Mouse (Mus musculus) kidney, adult 2 months (tissue): Measurements from ENCODE around the gene Doc2g. TPM values are rescaled to one million over a fixed set of nuclear protein-coding genes. Genes with fewer than 3 reads are reported as not detected.
"Not testable (repeated sequence)": the region's sequence is repeated elsewhere in the genome, so short reads cannot be mapped to it uniquely, and the experiment has no call there.

ENCODE experiments used
- DNase-seq: peaks from one replicate; pipeline ENCODE4 v3.0.0; 2021
- H3K27ac ChIP-seq: fragments of 200-500 bp; 2 replicates; pipeline ENCODE4 v1.5.1; 2012; ENCODE audit warnings: low read depth, low read length, control low read depth, inconsistent platforms; ENCODE audit not compliant: insufficient read depth
- H3K27me3 ChIP-seq: fragments of 200-500 bp; replicated peaks from 2 replicates; pipeline ENCODE4 v1.6.1; 2012; ENCODE audit warnings: mild to moderate bottlenecking, moderate library complexity, low read length, inconsistent platforms; ENCODE audit not compliant: control insufficient read depth, insufficient read depth
- H3K36me3 ChIP-seq: fragments of 200-500 bp; 2 replicates; pipeline ENCODE4 v1.6.1; 2012; ENCODE audit warnings: mild to moderate bottlenecking, moderate library complexity, low read length, inconsistent platforms; ENCODE audit not compliant: control insufficient read depth, insufficient read depth
- H3K4me1 ChIP-seq: fragments of 200-500 bp; 2 replicates; pipeline ENCODE4 v1.6.1; 2011; ENCODE audit warnings: low read length; ENCODE audit not compliant: control insufficient read depth, insufficient read depth
- H3K4me3 ChIP-seq: fragments of 200-500 bp; 2 replicates; pipeline ENCODE4 v1.5.1; 2011; ENCODE audit warnings: mild to moderate bottlenecking, low read depth, low read length, control low read depth; ENCODE audit not compliant: insufficient read depth
- CTCF ChIP-seq: fragments of 200-500 bp; conservative IDR thresholded peaks from 2 replicates; pipeline ENCODE4 v1.5.1; 2011; ENCODE audit warnings: low read depth, mild to moderate bottlenecking, control low read depth, low read length, moderate library complexity, mixed read lengths; ENCODE audit not compliant: insufficient read depth, insufficient read length
- POLR2A ChIP-seq: fragments of 200-500 bp; IDR thresholded peaks from one replicate; pipeline ENCODE4 v1.6.1; 2011; ENCODE audit warnings: low read depth, low read length, control low read depth
- WGBS: fragments of 180-500 bp; shearing (Covaris S2); methylation state at CpG from one replicate; pipeline ENCODE4 v1.1.7; 2018; 5-methylcytosine and 5-hydroxymethylcytosine counted together
- polyA plus RNA-seq: library from polyadenylated mRNA; depleted of rRNA; stranded (reverse); fragments of >200 nt; gene quantifications from 2 replicates; pipeline ENCODE4 v1.2.3, GENCODE M21; 2012

The Doc2g gene
- polyA plus RNA-seq, 1 experiment, result 5.1 TPM

DNA sequence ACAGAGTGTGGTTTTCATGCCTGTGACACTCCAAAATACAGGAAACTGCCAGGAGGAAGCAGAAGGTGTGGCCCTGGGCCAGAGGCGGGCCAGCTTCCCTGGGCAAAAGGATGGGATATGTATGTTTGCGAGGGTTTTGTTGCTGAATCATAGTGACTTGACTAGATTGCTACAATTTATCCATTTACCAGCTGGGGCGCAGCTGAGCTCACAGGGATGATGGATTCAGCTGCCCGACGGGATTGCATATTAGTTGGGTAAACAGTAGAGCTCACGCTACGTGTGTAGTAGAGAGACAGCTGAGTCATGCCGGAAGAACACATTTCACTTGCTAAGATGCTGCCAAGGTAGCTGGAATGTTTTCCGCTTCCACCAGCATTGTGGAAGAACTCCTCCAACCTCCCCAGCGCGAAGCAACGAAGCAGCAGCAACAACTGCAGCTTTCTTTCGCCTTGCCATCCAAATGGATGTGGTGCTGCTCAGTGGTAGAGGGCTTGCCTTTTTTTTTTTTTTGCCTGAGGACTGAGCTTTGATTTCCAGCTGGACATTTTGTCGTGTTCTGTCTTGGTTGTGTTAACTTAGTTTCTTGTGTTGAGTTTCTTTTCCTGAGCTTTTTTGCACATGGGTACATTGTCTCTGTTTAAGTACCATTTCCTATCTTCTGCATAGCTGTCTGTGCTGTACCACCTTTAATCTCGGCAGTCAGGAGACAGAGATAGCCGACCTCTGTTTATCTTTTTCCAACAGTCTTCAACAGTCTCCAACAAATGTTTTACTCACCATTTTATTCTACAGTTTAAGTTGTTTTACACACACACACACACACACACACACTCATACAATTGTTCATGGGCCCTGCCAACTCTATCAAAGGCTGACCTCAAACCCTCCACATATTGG, 43.1 kb downstream of the Doc2g start, which contains the start of gene Gstp2:
Gene Gstp2 (minus strand): TSS at position 58 of the 900 bp plus-strand sequence.
- 34% methylated on average over 16 of the region's 16 CpGs for WGBS
- Histone ChIP-seq H3K4me1 (peaks cover 2% of the 10 kb centered on the region; the same call in 1 of the 2 replicates), H3K27ac (peak within 1 kb of the TSS; percentile 33; the same call in 1 of the 2 replicates), H3K36me3 (no peaks in the 10 kb centered on the region), H3K27me3 (no peaks in the 10 kb centered on the region), H3K4me3 (no peak within 1 kb of the TSS)
- DNase-seq, result peak; percentile 95
- no peak for TF ChIP-seq POLR2A
- TF ChIP-seq CTCF, result peak; percentile 56

DNA sequence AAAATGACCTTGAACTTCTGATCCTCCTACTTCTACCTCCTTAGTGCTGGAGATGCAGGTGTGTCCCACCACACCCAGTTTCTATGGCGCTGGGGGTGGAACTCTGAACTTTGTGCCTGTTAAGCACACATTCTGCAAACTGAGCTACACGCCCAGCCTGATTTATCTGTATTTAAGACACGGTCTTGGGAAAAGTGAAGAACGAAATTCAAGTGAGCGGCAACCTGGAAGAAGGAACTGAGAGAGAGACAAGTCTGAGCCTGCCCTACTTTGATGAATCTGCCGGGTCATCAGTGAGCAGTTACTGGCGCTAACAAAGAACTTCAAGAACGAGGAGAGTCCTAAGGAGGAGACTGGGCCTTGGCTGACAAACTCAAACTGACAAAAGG, 43.7 kb downstream of the Doc2g start:
- DNase-seq, result no peak
- peaks cover 2% of the 10 kb centered on the region; the same call in 1 of the 2 replicates for H3K4me1 ChIP-seq
- no peak overlapping the region for H3K4me3 ChIP-seq
- no peaks in the 10 kb centered on the region for H3K27me3 ChIP-seq
- no peak overlapping the region for H3K27ac ChIP-seq
- no peaks in the 10 kb centered on the region for H3K36me3 ChIP-seq
- TF ChIP-seq POLR2A (no peak), CTCF (no peak)
- 82% methylated on average over 8 of the region's 8 CpGs for WGBS

DNA sequence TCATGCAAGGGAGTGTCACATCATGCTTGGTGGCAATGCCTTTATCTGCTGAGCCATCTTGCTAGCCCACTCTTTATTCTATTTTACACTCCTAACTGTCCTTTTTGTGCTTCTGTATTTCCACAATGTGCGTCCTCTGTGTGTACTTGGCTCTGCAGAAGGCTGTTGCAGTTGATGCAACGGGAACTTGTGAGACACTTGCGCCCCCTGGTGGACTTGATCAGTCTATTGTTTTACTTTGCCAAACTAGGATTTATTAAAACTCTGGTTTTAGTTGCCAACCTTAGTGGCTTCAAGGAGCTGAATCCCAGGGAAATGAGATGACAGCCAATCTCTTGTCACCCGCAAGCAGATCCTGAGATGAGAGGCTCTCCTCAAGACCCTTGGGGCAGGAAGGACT, 44.7 kb downstream of the Doc2g start:
- WGBS, result 20% methylated on average over 4 of the region's 4 CpGs
- TF ChIP-seq POLR2A (no peak), CTCF (peak; percentile 84)
- no peak overlapping the region for H3K27ac ChIP-seq
- H3K36me3 ChIP-seq, result no peaks in the 10 kb centered on the region
- H3K4me1 ChIP-seq, result peaks cover 2% of the 10 kb centered on the region; the same call in 1 of the 2 replicates
- no peak overlapping the region for H3K4me3 ChIP-seq
- H3K27me3 ChIP-seq, result no peaks in the 10 kb centered on the region
- DNase-seq, result peak; percentile 88

DNA sequence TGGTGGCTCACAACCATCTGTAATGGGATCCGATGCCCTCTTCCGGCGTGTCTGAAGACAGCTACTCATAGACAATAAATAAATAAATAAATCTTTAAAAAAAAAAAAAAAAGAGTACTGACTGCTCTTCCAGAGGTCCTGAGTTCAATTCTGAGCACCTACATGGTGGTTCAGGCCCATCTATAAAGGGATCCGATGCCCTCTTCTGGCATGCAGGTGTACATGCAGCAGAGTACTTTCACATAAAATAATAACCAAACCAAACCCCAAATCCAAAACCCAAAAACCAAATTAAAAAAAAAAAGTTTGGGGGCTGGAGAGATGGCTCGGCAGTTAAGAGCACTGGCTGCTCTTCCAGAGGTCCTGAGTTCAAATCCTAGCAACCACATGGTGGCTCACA, 46.0 kb downstream of the Doc2g start:
- WGBS, result 77% methylated on average over 5 of the region's 5 CpGs
- not testable (repeated sequence) for H3K27ac ChIP-seq, H3K4me3 ChIP-seq, H3K36me3 ChIP-seq, DNase-seq, H3K4me1 ChIP-seq, H3K27me3 ChIP-seq
- TF ChIP-seq CTCF, result peak; percentile 34; the same call in 1 of the 2 replicates

DNA sequence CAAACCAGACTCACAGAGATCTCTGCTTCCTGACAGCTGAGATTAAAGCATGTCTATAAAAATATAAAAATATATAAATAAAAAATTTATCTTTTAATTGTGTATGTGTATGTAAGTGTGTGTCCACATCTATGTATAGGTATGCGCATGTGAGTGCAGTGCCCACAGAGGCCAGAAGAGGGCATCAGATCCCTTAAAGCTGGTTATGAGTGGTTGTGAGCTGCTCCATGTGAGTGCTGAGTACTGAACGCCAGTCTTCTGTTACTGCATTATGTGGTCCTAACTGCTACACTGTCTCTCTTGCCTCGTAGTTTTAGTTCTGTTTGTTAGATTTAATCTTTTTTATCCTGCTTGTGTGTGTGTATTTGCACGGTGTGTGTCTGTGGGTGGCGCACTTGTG, 47.9 kb downstream of the Doc2g start:
- Histone ChIP-seq H3K27ac (no peak overlapping the region), H3K27me3 (no peaks in the 10 kb centered on the region), H3K36me3 (no peaks in the 10 kb centered on the region), H3K4me1 (peaks cover 7% of the 10 kb centered on the region; the same call in 1 of the 2 replicates), H3K4me3 (no peak overlapping the region)
- no peak for DNase-seq
- TF ChIP-seq CTCF (0 out of 2 replicates have a peak, but pooled peaks have one; percentile 9), POLR2A (no peak)
- 95% methylated on average over 5 of the region's 5 CpGs for WGBS

DNA sequence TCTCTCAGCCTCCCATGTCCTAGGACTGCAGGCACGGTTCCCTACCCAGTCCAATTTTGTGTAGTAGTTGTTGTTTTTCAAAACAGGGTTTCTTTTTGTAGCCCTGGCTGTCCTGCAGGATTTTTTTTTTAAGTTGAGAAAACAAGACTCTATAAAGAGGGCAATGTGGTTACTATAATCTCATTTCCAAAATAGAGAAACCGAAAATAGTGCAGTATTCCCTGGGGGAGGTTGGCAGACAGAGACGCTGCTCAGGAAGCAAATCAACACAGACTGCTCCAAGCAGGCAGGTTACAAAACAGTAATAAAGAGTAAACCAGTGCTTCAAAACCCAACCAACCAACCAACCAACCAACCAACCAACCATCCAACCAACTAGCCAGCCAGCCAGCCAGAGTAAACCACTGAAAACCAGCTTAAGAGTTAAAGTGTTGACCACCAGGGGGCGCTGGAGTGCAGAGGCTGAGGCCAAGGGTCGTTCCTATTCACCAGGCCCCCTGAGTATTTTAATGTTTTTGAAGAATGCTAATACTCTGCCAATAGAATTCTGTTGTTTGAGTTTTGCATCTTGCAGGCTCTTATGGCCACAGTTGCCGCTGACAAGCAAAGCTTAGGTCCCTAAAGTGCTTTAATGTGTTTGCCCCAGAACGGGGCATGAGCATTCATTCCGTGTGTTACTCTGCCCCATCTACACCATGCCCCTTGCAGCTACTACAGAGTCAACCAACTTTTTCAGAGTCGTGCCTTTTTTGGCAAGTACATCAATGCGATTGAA, 48.8 kb downstream of the Doc2g start:
- TF ChIP-seq POLR2A (no peak), CTCF (peak; percentile 74)
- H3K27me3 ChIP-seq, result no peaks in the 10 kb centered on the region
- 49% methylated on average over 10 of the region's 10 CpGs for WGBS
- H3K4me3 ChIP-seq, result no peak overlapping the region
- DNase-seq, result peak; percentile 74
- H3K27ac ChIP-seq, result no peak overlapping the region
- peaks cover 12% of the 10 kb centered on the region; the same call in 1 of the 2 replicates for H3K4me1 ChIP-seq
- H3K36me3 ChIP-seq, result no peaks in the 10 kb centered on the region

DNA sequence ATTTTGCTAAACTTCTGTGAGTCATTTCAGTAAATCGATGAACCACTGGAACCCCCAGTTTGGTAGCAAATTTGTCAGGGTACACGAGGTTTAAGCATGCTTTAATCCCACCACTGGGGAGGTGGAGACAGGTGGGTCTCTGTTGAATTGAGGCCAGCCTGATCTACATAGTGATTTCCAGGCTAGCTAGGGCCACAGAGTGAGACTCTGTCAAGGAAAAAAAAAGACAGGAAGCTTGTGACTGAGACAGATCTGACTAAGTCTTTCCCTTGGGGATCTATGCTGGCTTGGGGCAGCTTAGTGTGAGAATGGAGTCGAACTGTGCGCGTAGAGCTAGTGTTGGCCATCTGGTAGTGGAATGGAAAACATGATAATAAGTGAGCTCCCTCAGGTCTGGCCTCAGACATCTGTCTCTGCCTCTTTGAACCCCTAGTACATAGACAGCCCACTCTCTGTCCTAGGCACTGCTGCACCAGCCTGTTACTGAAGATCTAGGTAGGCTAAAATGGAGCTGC, 49.5 kb downstream of the Doc2g start:
- Histone ChIP-seq H3K4me1 (peaks cover 12% of the 10 kb centered on the region; the same call in 1 of the 2 replicates), H3K4me3 (no peak overlapping the region), H3K27ac (no peak overlapping the region), H3K27me3 (no peaks in the 10 kb centered on the region), H3K36me3 (no peaks in the 10 kb centered on the region)
- 80% methylated on average over 5 of the region's 5 CpGs for WGBS
- no peak for DNase-seq
- TF ChIP-seq CTCF, result no peak
- TF ChIP-seq POLR2A, result no peak
